Mouse (Mus musculus) cortical plate, adult 2 months (tissue): Measurements from ENCODE around the gene Zfp239.

ENCODE experiments used
- CTCF ChIP-seq: fragments of 200-500 bp; IDR thresholded peaks from 2 replicates; pipeline ENCODE4 v1.5.1; 2011; ENCODE audit warnings: mild to moderate bottlenecking, control low read depth, low read length; ENCODE audit not compliant: insufficient read depth; ENCODE audit errors: extremely low read depth
- POLR2A ChIP-seq: fragments of 200-500 bp; IDR thresholded peaks from 2 replicates; pipeline ENCODE4 v1.6.1; 2011; ENCODE audit warnings: mild to moderate bottlenecking, low read length, control low read depth; ENCODE audit not compliant: insufficient read depth; ENCODE audit errors: extremely low read depth

- TF ChIP-seq CTCF: no peak
- no peak for TF ChIP-seq POLR2A
Measured at GRCm38 (mm10) chr6:117901510-117902402, 39.9 kb downstream of the Zfp239 start.
